Mouse (Mus musculus): Measurements from ENCODE around the gene Oaz2. TPM values are rescaled to one million over a fixed set of nuclear protein-coding genes. Genes with fewer than 3 reads are reported as not detected.

Gene Oaz2
- polyA plus RNA-seq, 1 experiment from 2014 or later = 245 TPM

DNA sequence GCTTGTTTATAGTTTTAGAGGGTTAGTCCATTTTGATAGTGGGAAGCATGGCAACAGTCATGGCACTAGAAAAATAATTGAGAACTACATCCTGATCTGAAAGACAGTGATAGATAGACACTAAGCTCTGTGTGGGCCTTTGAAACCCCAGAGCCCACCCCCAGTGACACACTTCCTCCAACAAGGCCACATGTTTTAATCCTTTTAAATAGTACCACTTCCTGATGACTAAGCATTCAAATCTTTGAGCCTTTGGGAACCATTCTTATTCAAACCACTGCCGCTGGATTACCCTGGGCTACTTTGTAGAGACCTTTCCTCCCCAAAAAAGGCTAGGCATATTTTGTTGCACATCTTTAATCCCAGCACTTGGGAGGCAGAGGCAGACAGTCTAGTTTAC is 32.0 kb upstream of the Oaz2 start:
- H3K4me2 ChIP-seq = no peak overlapping the region
- ATAC-seq (ENCODE audit: insufficient number of reproducible peaks, low FRiP score) = no peak
- H3K4me1 ChIP-seq (replicated peaks) = peaks cover 64% of the 10 kb centered on the region
- H3K36me3 ChIP-seq = no peaks in the 10 kb centered on the region
- 72% methylated on average over 1 of the region's 1 CpGs for WGBS
- no peak overlapping the region for H3K9ac ChIP-seq
- H3K4me3 ChIP-seq = no peak overlapping the region
- no peak overlapping the region for H3K27ac ChIP-seq (ENCODE audit: poor library complexity, severe bottlenecking)
- H3K27me3 ChIP-seq (replicated peaks) = no peaks in the 10 kb centered on the region
- no peaks in the 10 kb centered on the region for H3K9me3 ChIP-seq (replicated peaks)

GRCm38 (mm10) chr9:65636926-65637325 is 30.9 kb upstream of the Oaz2 start:
- no peaks in the 10 kb centered on the region for H3K36me3 ChIP-seq
- no peaks in the 10 kb centered on the region for H3K9me3 ChIP-seq (replicated peaks)
- H3K9ac ChIP-seq = no peak overlapping the region
- ATAC-seq (ENCODE audit: insufficient number of reproducible peaks, low FRiP score) = no peak
- H3K4me2 ChIP-seq = no peak overlapping the region
- WGBS = 88% methylated on average over 4 of the region's 4 CpGs
- H3K4me1 ChIP-seq (replicated peaks) = peaks cover 71% of the 10 kb centered on the region
- H3K27me3 ChIP-seq (replicated peaks) = no peaks in the 10 kb centered on the region
- H3K4me3 ChIP-seq = no peak overlapping the region
- H3K27ac ChIP-seq (ENCODE audit: poor library complexity, severe bottlenecking) = no peak overlapping the region

DNA sequence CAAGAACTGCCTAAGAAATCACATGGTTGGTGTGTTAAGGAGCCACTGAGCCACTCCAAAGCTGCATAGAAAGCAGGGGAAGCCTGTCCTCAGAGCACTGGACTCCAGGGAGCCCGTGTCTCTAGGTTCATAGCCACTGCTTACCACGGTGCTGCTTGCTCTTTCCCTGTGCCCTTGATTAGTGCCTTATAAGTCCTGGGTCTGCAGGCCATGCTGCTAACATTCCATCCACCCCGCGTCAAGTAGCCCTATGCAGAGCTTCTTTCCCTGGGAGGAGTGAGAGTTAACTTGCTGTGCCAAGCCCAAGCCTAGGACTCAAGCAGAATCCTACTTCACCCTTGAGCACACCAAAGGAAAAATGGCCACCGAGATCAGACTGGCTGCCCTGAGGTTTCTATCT is 28.7 kb upstream of the Oaz2 start:
- no peak for ATAC-seq (ENCODE audit: insufficient number of reproducible peaks, low FRiP score)
- peak overlapping the region; percentile 87 for H3K27ac ChIP-seq (ENCODE audit: poor library complexity, severe bottlenecking)

DNA sequence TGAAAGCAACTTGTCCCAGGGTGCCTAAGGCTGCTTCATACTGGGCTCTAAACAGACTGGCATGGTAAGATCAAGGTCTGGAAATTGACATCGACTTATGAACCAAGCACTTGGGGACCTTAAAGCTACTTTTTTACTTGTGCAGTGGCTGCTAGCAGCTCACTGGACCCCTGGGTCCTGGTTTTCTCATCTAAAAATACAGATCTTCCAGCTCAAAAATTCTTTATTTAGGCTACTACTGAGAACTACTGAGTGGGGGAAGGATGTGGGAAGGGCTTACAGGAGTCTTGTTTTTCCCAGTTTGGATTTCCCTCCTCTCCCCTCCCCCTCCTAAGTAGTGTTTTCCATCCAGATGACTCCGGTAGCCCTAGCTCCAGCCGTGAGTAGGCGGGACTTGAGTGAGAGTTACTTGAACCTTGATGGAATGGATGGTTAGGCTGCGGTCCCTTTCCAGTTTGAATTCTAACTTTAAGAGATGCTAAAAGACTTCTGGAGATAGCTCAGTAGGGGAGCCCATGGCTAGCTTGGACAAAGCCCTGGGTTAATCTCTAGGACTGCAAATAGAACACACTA is 26.9 kb upstream of the Oaz2 start:
- peak; percentile 66 for ATAC-seq (ENCODE audit: insufficient number of reproducible peaks, low FRiP score)

More for the DNA sequence above, 28.7 kb upstream of the Oaz2 start:
- Histone ChIP-seq H3K4me2 (peak overlapping the region; percentile 10; the same call in 1 of the 2 replicates), H3K27me3 (replicated peaks) (no peaks in the 10 kb centered on the region), H3K4me1 (replicated peaks) (peaks cover 64% of the 10 kb centered on the region), H3K36me3 (no peaks in the 10 kb centered on the region), H3K9ac (peak overlapping the region; percentile 55), H3K4me3 (no peak overlapping the region), H3K9me3 (replicated peaks) (no peaks in the 10 kb centered on the region)
- WGBS = 29% methylated on average over 5 of the region's 5 CpGs

GRCm38 (mm10) chr9:65641446-65642052 is 26.3 kb upstream of the Oaz2 start:
- Histone ChIP-seq H3K4me3 (no peak overlapping the region), H3K27ac (ENCODE audit: poor library complexity, severe bottlenecking) (peak overlapping the region; percentile 63), H3K4me2 (peak overlapping the region; percentile 54), H3K27me3 (replicated peaks) (no peaks in the 10 kb centered on the region), H3K9me3 (replicated peaks) (no peaks in the 10 kb centered on the region), H3K9ac (peak overlapping the region; percentile 26; the same call in 1 of the 2 replicates), H3K36me3 (no peaks in the 10 kb centered on the region), H3K4me1 (replicated peaks) (peaks cover 78% of the 10 kb centered on the region)
- ATAC-seq (ENCODE audit: insufficient number of reproducible peaks, low FRiP score) = no peak
- WGBS = 15% methylated on average over 12 of the region's 12 CpGs

More for the DNA sequence above, 26.9 kb upstream of the Oaz2 start:
- WGBS = 4% methylated on average over 5 of the region's 5 CpGs
- Histone ChIP-seq H3K27ac (ENCODE audit: poor library complexity, severe bottlenecking) (peak overlapping the region; percentile 63), H3K27me3 (replicated peaks) (no peaks in the 10 kb centered on the region), H3K4me3 (no peak overlapping the region), H3K4me2 (peak overlapping the region; percentile 54), H3K9me3 (replicated peaks) (no peaks in the 10 kb centered on the region), H3K9ac (0 out of 2 replicates have a peak overlapping the region, but pooled peaks have one; percentile 16), H3K36me3 (no peaks in the 10 kb centered on the region), H3K4me1 (replicated peaks) (peaks cover 74% of the 10 kb centered on the region)

- ATAC-seq (ENCODE audit: insufficient number of reproducible peaks, low FRiP score) = no peak
- no peak overlapping the region for H3K9ac ChIP-seq
These were observed 25.3 kb upstream of the Oaz2 start for GRCm38 (mm10) chr9:65642546-65642945.

GRCm38 (mm10) chr9:65644960-65645359 is 22.8 kb upstream of the Oaz2 start:
- 72% methylated on average over 4 of the region's 4 CpGs for WGBS
- no peaks in the 10 kb centered on the region for H3K36me3 ChIP-seq
- 0 out of 2 replicates have a peak overlapping the region, but pooled peaks have one; percentile 2 for H3K4me2 ChIP-seq
- no peak overlapping the region for H3K4me3 ChIP-seq
- peaks cover 81% of the 10 kb centered on the region for H3K4me1 ChIP-seq (replicated peaks)
- peak overlapping the region; percentile 26; the same call in 1 of the 2 replicates for H3K9ac ChIP-seq
- no peak for ATAC-seq (ENCODE audit: insufficient number of reproducible peaks, low FRiP score)
- H3K9me3 ChIP-seq (replicated peaks) = no peaks in the 10 kb centered on the region
- peak overlapping the region; percentile 95 for H3K27ac ChIP-seq (ENCODE audit: poor library complexity, severe bottlenecking)
- H3K27me3 ChIP-seq (replicated peaks) = no peaks in the 10 kb centered on the region

More at GRCm38 (mm10) chr9:65642546-65642945, 25.3 kb upstream of the Oaz2 start:
- 0 out of 2 replicates have a peak overlapping the region, but pooled peaks have one; percentile 45 for H3K27ac ChIP-seq (ENCODE audit: poor library complexity, severe bottlenecking)
- H3K4me1 ChIP-seq (replicated peaks) = peaks cover 82% of the 10 kb centered on the region
- H3K36me3 ChIP-seq = no peaks in the 10 kb centered on the region
- no peaks in the 10 kb centered on the region for H3K9me3 ChIP-seq (replicated peaks)
- H3K27me3 ChIP-seq (replicated peaks) = no peaks in the 10 kb centered on the region
- no peak overlapping the region for H3K4me3 ChIP-seq
- H3K4me2 ChIP-seq = no peak overlapping the region

- Histone ChIP-seq H3K4me1 (replicated peaks) (peaks cover 81% of the 10 kb centered on the region), H3K4me2 (peak overlapping the region; percentile 51), H3K27me3 (replicated peaks) (no peaks in the 10 kb centered on the region), H3K4me3 (no peak overlapping the region), H3K9me3 (replicated peaks) (no peaks in the 10 kb centered on the region), H3K27ac (ENCODE audit: poor library complexity, severe bottlenecking) (peak overlapping the region; percentile 95), H3K9ac (peak overlapping the region; percentile 35), H3K36me3 (no peaks in the 10 kb centered on the region)
- ATAC-seq (ENCODE audit: insufficient number of reproducible peaks, low FRiP score) = peak; percentile 48
- WGBS = 7% methylated on average over 3 of the region's 3 CpGs
These were observed 21.8 kb upstream of the Oaz2 start for GRCm38 (mm10) chr9:65645984-65646383.

GRCm38 (mm10) chr9:65646782-65647181 is 21.0 kb upstream of the Oaz2 start:
- peaks cover 77% of the 10 kb centered on the region for H3K4me1 ChIP-seq (replicated peaks)
- WGBS = 87% methylated on average over 2 of the region's 2 CpGs

GRCm38 (mm10) chr9:65648730-65649129 is 19.1 kb upstream of the Oaz2 start:
- no peak overlapping the region for H3K9ac ChIP-seq
- H3K4me2 ChIP-seq = no peak overlapping the region
- 80% methylated on average over 13 of the region's 13 CpGs for WGBS
- peaks cover 66% of the 10 kb centered on the region for H3K4me1 ChIP-seq (replicated peaks)
- H3K36me3 ChIP-seq = no peaks in the 10 kb centered on the region
- H3K4me3 ChIP-seq = no peak overlapping the region
- H3K9me3 ChIP-seq (replicated peaks) = no peaks in the 10 kb centered on the region
- H3K27me3 ChIP-seq (replicated peaks) = no peaks in the 10 kb centered on the region
- no peak for ATAC-seq (ENCODE audit: insufficient number of reproducible peaks, low FRiP score)
- H3K27ac ChIP-seq (ENCODE audit: poor library complexity, severe bottlenecking) = peak overlapping the region; percentile 35; the same call in 1 of the 2 replicates

More at GRCm38 (mm10) chr9:65646782-65647181, 21.0 kb upstream of the Oaz2 start:
- H3K4me3 ChIP-seq = no peak overlapping the region
- H3K4me2 ChIP-seq = no peak overlapping the region
- ATAC-seq (ENCODE audit: insufficient number of reproducible peaks, low FRiP score) = no peak
- no peaks in the 10 kb centered on the region for H3K36me3 ChIP-seq
- no peak overlapping the region for H3K9ac ChIP-seq
- peak overlapping the region; percentile 95; the same call in 1 of the 2 replicates for H3K27ac ChIP-seq (ENCODE audit: poor library complexity, severe bottlenecking)
- H3K9me3 ChIP-seq (replicated peaks) = no peaks in the 10 kb centered on the region
- no peaks in the 10 kb centered on the region for H3K27me3 ChIP-seq (replicated peaks)

GRCm38 (mm10) chr9:65649997-65650396 is 17.8 kb upstream of the Oaz2 start:
- peak overlapping the region; percentile 81 for H3K27ac ChIP-seq (ENCODE audit: poor library complexity, severe bottlenecking)
- 12% methylated on average over 1 of the region's 1 CpGs for WGBS
- no peaks in the 10 kb centered on the region for H3K36me3 ChIP-seq
- ATAC-seq (ENCODE audit: insufficient number of reproducible peaks, low FRiP score) = 0 out of 2 replicates have a peak, but pooled peaks have one; percentile 19
- H3K27me3 ChIP-seq (replicated peaks) = no peaks in the 10 kb centered on the region
- peaks cover 64% of the 10 kb centered on the region for H3K4me1 ChIP-seq (replicated peaks)
- H3K4me3 ChIP-seq = no peak overlapping the region
- peak overlapping the region; percentile 57; the same call in 1 of the 2 replicates for H3K9ac ChIP-seq
- H3K4me2 ChIP-seq = peak overlapping the region; percentile 20; the same call in 1 of the 2 replicates
- H3K9me3 ChIP-seq (replicated peaks) = no peaks in the 10 kb centered on the region

All from heart, embryonic 12.5 days (tissue).